Mouse (Mus musculus): ENCODE data around the gene Higd2a.

Higd2a gene

DNA sequence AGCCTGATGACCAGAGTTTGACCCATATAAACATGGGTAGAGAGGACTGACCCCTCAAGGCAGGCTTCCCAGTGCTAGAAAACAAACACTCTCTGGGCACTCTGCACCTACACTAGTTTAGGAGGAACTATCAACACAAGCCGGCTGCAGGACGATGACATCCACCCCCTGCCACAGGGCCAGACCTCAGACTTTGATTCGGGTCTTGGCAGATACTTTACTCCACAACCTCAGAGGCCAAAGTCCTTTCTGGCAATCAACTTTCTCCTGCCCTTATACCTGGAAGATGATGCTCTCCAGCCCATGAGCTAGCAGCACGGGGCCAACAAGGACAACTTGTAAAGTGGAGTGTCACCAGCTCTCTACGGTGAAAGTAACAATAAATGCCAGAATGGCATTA, 7.1 kb upstream of the Higd2a start:
- DNase-seq = peak; percentile 84

DNA sequence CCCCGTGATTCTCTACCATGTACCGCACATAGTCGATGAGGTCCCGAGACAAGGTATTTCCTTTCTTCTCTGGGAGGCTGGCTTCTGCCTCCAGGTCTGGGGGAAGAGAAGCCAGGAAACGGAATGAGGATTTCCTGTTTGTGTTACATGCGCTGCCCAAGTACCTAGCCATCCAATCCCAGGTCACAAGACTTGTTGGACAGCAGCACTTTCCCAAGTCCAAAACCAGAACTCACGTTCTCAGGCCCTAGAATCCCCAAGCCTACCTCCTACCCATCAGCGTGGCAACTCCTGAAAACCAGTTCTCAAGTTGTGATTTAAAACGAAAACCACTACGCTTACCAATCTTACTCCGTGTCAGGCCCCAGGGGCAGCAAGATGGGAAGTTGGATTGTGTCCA, 4.2 kb upstream of the Higd2a start:
- peak; percentile 93 for DNase-seq

DNA sequence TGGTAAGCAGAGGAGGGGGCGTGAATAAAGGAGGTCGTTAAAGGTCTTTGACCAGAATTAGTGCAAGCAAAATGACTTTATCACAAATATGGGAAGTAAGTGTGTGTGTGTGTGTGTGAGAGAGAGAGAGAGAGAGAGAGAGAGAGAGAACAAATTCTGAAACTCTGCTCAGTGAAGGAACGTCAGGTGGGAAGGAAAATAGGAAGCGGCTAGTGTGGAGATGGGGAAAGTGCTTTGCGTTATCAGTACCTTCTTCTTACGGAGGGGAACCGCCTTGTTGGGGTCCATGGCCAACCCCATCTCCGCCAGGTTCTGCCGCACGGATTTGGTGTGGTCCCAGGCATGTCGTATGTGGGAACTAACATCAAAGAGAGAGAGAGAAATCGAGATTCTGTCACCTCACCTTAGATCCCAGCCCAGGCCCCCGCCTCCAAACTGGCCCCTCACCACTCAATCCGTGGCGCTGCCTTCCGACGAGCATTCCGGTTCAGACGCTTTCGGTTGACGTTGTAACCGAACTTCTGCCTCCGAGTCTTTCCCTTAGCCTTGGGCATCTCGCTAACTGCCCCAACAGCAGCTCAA, 502 bp upstream of the Higd2a start:
- no peak for DNase-seq

DNA sequence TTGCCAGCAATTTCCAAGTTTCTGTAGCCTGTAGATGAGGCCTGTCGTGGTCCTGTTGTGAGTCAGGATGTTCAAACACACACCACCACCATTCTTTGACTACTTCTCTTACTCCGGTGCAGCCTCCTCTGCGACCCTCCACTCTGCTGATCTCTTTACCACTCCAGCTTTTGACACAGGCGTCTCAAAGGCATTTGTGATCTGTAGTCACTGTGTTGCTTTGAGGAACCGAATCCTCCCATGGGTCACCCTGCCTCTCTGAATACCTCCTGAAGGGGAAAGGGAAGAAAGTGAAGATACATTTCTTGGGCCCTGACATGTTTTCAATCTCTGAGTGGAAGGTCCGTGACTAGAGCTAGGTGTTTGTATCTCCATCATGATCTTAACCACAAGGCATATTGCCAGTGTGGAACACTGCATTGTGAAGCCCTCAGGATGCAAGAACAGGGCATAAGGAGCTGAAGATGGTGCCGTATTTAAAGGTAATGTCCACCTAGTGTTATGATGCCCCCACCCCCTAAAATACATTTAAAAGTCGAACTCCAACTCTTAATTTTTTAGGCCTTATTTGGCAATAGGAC, 1.9 kb downstream of the Higd2a start:
- peak; percentile 87 for DNase-seq

DNA sequence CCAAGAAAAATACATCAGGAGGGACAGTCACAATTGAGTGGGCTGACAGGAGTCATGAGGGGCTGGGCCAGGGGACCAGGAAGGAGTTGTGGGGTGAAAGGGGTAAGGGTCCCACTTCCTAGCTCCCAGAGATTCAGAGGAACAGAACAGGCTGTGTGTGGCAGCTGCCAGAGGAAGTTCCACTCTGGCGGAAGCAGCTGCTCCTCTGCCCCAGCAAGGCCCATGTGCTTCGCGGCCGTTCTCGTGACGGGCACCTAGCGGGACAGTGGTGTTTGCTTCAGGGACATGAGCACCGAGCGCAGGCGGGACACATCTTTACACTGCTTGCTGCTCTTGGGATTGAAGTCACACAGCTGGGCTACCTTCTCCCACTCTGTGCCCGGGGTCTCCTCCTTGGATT, 3.6 kb downstream of the Higd2a start:
- DNase-seq = peak; percentile 95

DNA sequence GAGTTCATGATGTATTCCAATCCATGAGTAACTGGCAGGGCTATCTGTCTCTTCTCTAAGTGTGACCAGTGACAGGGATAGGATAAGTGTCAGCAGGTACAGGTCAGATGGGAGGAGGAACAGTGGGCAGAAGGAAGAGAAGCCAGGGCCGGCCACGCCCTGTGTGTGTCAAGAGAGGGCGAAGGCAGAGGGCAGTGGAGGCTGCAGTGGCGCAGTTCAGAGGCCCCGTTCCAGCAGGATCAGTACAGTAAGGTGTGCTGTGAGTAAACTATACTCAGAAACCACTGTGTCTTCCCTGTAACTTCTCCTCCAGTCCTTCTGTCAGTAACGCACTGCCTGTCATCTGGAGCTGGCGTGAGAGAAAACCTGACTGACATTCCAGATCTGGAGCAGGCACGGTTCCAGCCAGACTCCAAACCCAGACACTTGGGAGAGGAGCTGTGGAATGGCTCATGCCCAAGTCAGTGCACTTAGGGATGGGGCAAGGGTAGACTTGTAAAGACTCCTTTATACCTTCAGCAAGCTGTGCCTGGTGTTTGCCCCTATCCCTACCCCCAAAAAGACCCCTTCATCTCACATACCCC, 6.2 kb downstream of the Higd2a start:
- peak; percentile 92 for DNase-seq

DNA sequence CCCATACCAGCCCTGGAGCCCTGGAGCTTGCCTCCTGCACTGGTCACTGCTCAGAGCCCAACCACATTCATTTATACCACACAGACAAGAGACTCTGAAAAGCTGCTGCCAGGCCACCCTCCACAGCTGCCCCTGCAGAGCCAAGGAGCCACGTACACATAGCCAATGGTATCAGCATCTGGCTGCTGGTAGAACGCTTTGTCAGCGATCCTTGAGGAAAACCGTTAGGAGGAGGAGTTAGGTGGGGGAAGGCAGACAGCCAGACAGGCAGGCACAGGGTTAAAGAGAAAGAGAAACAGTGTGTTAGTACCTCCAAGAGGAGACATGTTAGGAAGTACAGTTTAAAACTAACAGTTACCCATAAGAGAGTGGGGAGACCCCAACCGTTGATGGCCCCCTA, 6.9 kb downstream of the Higd2a start:
- DNase-seq = no peak

DNA sequence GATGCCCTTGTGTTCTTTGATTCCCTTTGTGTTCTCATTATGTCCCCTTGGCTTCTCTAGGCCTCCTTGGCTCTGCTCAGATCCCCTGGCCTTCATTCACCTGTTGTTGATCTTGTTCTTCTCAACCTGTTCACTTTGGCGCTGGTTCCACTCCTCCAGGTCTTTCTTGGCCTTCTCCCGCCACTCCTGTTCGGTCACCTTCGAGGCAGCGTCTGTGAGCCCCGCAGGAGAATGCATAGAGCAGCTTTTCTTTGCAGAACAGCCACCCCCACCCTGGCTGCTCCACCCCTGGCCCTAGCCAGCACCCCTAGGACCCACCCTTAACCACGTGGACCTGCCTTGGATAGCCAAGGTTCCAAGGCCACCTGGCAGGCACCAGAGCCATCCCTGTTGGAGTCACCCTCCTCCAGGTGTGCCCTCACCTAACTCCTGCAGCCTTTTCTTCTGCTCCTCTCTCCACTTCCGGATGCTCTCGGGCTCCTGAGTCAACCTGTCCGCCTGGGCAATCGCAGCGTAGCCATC, 8.7 kb downstream of the Higd2a start:
- peak; percentile 87 for DNase-seq

DNA sequence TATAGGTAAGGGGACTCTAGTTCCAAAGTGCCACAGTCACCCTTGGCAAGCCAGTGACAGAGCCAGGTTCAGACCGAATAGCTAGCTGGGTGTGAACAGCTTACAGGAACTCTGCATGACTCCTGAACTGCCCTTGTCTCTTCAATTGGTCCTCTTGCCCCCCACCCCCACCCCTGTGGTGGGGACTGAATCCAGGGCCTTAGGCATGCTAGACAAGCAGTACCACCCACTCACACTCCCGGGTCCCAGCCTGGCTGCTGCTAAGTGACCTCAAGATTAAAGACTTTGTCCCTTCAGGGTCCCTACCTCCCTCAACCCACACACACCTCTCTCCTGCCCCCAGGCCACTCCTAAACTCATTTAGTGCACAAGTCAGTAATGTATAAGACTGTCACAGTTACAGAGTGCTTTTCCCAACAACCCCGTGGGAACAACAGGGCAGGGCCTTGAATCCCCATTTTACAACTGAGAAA, 12.7 kb downstream of the Higd2a start:
- peak; percentile 86 for DNase-seq

DNA sequence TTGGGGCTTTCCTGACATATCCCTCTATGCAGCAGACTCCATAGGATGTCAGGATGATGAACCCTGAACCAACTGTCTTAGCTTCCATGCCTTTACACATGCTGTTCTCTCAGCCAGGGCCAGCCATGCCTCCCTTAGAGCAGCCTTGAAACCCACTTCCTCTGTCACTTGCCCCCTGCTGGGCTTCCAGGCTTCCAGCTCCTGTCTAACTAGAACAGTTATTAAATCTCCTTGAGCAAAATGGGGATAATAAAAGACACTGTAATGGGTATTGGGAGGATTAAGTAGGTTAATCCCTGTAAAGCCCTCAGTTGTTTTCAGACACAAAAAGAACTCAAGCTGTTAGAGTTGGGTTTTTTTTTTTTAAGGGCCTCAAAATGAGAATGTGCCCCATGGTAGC, 13.5 kb downstream of the Higd2a start:
- DNase-seq = no peak

DNA sequence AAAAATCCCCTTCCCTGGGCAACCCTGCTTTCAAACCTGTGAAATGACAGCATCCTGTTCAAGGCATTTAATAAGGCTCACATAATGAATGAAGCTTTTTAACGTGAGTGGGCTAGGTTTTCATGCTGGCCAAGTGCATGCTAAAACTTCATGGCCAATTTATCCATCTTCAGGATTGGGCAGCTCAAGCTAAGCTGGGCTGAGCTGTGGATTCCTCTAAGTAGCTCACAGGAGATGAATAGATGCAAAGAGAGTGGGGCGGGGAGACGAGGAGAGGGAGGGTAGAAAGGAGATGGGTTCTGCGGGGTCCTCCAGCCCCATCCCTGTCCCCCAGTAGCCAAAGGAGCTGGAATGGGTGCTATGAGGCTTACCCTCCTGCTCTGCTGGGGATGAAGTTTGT, 14.2 kb downstream of the Higd2a start:
- no peak for DNase-seq

DNA sequence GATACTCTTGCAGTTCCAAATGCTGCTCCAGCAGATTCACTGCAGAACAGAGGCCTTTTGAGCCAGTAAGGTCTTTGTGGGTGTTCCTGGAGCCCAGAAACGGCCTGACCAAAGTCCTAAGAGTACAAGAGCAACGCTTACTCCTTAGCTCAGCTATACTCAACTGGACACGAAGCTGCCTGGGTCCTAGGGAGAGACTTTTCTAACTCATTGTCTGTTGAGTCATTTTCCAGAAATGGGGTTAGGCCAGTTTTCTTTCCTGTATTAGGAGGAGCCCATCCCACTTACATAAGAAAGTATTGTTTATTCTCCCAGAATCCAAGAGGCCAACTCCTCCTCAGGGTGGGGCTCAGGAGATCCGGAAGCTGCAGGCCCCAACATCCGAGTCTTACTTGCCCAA, 15.4 kb downstream of the Higd2a start:
- peak; percentile 95 for DNase-seq

DNA sequence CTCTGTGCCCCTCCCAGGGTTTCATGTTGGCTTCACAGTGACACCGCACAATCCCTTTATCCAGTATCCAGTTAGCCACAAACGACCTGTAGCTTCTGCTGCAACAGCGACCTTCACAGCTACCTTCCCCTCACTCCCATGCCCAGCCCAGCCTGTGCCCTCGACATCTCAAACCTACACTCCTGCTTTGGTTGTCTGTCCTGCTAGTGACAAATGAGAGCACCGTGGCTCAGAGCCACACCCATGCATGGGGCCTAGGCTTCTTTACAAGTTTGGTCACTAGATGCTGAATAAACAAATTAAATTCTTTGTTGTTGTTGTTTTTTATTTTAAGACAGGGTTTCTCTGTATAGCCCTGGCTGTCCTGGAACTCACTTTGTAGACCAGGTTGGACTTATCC, 17.2 kb downstream of the Higd2a start:
- DNase-seq = peak; percentile 87

DNA sequence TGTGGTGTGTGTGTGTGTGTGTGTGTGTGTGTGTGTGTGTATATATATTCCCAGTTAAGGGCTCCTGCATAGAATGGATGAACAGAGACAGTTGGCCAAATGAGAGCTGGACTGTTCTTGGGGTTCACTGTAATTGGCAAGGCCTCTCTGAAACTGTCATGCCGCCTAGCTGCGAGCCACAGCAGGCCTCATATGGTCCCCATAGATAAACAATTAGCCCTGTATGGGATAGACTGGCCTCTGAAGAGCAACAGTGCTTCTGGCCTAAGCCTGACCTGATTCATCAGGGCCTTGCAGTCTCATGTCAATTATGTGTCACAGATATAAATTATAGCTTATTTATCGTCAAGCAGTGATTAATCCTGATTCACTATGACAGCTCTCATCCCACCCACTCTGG, 18.0 kb downstream of the Higd2a start:
- no peak for DNase-seq

DNA sequence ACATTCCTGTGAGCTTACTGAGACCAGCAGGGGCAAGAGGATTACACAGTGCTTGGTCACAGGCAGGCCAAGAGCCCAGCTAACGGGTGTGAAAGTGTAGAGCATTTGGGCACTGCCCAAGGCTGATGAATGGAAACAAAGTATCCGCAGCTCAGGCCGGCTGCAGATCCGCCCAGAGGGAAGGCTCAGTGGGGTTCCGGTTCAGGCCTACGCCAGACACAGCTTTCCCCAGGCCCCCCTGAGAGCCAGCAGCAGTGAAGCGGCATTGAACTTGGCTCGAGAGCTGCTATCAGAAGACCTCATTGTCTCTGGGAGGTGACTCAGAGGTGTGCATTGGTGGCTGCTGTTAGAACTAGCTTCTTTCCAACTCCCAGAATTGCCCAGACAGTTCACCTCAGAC, 18.7 kb downstream of the Higd2a start:
- peak; percentile 96 for DNase-seq

DNA sequence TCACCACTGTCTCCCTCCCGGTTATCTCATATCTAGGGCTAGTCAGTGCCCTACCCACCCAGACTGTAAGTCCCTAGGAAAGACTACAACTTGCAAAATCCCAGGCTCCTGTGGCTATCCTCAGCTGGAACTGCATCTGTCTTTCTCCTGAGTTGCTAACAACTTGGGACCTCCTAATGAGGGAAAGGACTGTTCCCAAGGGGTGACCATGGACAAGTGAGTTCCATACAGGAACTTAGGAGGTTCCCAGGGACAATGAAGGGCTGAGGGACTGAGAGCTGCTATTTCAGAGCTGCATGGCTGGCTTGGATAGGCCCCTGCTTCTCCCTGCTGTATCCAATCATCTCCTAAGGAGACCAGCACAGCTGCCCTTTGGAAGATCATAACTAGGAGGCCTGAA, 19.3 kb downstream of the Higd2a start:
- peak; percentile 91 for DNase-seq

DNA sequence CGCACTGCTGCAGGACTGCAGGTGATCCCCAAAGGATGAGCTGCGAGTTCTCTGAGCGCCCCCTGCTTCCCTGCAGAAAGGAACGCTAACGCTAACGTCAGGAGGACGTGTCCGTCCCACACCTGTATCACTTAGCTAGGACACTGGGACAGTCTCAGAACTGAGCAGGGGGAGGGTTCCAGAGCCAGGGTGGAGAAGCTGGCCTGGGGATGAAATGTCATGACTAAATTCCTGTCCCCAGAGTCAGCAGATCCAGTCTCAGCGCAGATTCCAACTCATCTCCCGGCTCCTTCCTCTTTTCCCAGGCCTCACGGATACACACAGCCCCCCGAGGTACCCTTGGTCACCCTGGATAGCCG, 20.6 kb downstream of the Higd2a start:
- no peak for DNase-seq

DNA sequence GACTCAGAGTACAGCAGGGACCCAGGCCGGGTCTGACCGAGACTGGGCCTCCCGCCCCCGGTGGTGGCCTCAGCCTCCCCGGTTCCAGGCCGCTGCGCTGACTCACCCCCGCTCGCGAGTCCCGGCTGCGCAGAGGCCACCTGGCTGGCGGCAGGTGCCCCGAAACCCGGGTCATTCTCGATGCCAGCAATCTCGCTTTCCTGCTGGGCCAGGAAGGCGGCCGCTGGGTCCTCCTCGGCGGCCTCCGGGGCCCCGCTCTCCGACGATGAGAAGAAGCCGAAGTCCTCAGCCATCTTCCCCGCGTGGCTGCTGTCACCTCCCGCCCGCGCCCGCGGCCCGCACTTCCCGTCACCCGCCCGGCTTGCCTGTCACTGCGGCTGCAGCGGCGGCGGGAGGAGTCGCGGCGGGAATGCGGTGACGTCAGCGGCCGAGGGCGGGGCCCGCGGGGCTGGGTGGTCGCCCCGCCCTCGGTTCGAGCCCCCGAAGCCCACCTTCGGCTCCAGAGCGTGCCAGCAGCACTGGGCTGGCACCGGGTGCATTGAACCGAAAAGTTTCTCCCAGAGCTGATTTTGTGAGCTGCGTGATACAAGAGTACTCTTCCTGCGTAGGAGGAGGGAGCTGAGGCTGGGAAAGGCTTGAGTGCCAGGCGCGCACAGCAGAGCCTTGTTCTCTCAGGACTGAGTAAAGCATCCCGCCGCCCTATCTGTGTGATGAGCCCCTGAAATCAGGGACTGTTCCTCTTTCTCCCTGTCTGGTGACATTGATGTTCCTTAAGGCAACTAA, 21.2 kb downstream of the Higd2a start, which contains the start of gene Cltb:
Cltb (minus strand) TSS at position 373 of the 783 bp plus-strand sequence.
- peak; percentile 99 for DNase-seq

DNA sequence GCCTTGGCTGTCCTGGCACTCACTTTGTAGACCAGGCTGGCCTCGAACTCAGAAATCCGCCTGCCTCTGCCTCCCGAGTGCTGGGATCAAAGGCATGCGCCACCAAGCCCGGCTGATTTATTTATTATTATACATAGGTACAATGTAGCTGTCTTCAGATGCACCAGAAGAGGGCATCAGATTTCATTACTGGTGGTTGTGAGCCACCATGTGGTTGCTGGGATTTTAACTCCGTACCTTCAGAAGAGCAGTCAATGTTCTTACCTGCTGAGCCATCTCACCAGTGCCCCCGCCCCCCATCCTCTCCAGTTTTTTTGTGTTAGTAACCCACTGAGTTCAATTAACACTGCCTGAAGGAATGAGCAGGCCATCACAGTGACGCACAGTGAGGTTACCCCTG, 23.1 kb downstream of the Higd2a start:
- peak; percentile 87 for DNase-seq

DNA sequence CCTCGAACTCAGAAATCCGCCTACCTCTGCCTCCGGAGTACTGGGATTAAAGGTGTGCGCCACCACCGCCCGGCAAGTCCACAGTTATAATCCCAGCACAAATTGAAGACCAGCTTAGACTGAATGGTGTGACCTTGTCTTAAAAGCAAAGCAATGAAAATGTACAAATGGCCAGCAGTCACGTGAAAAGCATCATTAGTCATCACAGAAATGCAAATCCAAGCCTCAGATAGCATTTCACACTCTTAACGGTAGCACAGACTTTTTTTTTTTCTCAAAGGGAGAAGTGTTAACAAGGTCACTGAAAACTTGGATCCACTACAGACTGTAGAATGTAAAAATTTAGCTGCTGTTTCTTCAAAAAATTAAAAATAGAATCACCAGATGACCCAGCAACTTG, 26.3 kb downstream of the Higd2a start:
- DNase-seq = no peak

DNA sequence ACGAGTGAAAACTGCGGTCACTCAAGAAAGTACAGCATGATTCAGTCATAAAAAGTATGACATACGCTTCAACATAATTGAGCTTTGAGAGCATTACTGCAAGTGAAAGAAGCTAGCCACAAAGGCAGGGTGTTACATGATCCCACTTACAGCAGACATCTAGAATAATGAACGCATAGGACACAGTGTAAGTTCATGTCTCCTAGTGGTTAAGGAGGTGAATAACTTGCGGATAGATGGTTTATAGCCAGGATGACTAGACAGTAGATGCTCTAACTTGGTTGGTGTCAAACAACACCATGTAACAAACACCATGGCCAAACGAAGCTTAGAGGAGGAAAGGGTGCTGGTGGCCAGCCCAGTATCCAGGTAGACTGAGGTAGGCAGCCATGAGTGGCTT, 27.0 kb downstream of the Higd2a start:
- DNase-seq = no peak

DNA sequence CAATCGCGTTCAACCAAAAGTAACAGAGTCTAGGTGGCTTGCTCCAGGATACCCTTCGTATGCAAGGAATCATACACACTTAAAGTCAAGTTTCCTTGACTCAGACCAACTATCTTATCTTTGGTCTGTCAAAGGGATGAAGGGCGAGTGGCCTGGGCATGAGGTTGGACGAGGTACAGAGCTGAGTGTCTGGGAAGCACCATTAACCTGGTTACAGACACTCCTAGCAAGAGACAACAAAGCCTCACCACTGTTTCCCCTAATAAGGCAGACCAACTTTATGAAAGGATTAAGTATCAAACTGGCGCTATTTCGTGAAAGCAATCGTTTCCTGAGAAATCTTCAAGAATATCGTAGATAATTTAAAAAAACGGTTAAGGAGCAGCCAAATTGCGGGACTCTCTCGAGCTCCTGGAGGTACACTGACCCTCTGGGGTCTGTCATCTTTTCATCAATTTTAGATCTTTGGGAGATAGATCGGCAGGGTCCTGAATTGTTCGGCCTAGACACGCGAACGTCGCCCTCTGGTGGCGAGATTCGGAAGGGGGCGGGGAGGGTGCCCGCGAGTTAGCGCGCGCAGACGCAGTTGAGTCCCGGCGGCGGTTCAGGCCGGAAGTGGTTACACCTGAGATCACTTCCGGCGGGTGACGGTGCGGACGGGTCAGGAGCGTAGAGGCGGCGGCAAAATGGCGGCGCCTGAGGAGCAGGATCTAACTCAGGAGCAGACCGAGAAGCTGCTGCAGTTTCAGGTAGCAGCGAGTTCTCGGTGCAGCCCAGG, 31.3 kb downstream of the Higd2a start, which contains the start of gene Faf2:
Faf2 (plus strand) TSS at position 630 of the 778 bp plus-strand sequence.
- DNase-seq = peak; percentile 100

Data from heart, adult 11 months (tissue).